Mouse (Mus musculus): Measurements from ENCODE around the gene Tbx1.

Tbx1 gene

GRCm38 (mm10) chr16:18588738-18589055 is 1.8 kb downstream of the Tbx1 start:
- CTCF ChIA-PET = interaction anchor here (0.7 kb wide), 1 partner anchor 286 kb away, joined by 3 read pairs; no protein-coding TSS in a partner anchor

- CTCF ChIA-PET = interaction anchor here (0.7 kb wide), 1 partner anchor 286 kb away, joined by 3 read pairs; no protein-coding TSS in a partner anchor
Observed at GRCm38 (mm10) chr16:18587847-18588737, 2.4 kb downstream of the Tbx1 start.

- CTCF ChIA-PET = no interaction called here
Observed at GRCm38 (mm10) chr16:18586906-18587546, 3.4 kb downstream of the Tbx1 start.

- CTCF ChIA-PET = no interaction called here
Observed at GRCm38 (mm10) chr16:18586076-18586905, 4.2 kb downstream of the Tbx1 start.

GRCm38 (mm10) chr16:18585676-18586075 is 4.8 kb downstream of the Tbx1 start:
- CTCF ChIA-PET = no interaction called here

GRCm38 (mm10) chr16:18584901-18585510 is 5.5 kb downstream of the Tbx1 start:
- CTCF ChIA-PET = no interaction called here

- CTCF ChIA-PET = interaction anchor here (0.5 kb wide), 1 partner anchor 108 kb away, joined by 3 read pairs; no protein-coding TSS in a partner anchor
Observed at GRCm38 (mm10) chr16:18583673-18584357, 6.7 kb downstream of the Tbx1 start.

GRCm38 (mm10) chr16:18583169-18583568 is 7.3 kb downstream of the Tbx1 start:
- CTCF ChIA-PET = no interaction called here

- CTCF ChIA-PET = no interaction called here
Observed at GRCm38 (mm10) chr16:18582426-18583148, 7.9 kb downstream of the Tbx1 start.

GRCm38 (mm10) chr16:18581623-18582205 is 8.8 kb downstream of the Tbx1 start:
- CTCF ChIA-PET = no interaction called here

- CTCF ChIA-PET = no interaction called here
Observed at GRCm38 (mm10) chr16:18581050-18581622, 9.3 kb downstream of the Tbx1 start.

- CTCF ChIA-PET = no interaction called here
Observed at GRCm38 (mm10) chr16:18580389-18580788, 10.1 kb downstream of the Tbx1 start.

- CTCF ChIA-PET = no interaction called here
Observed at GRCm38 (mm10) chr16:18577599-18578160, 12.8 kb downstream of the Tbx1 start.

GRCm38 (mm10) chr16:18577071-18577470 is 13.4 kb downstream of the Tbx1 start:
- CTCF ChIA-PET = interaction anchor here (0.6 kb wide), 1 partner anchor 1681 kb away, joined by 3 read pairs; no protein-coding TSS in a partner anchor

GRCm38 (mm10) chr16:18574196-18574595 is 16.3 kb downstream of the Tbx1 start:
- CTCF ChIA-PET = no interaction called here

- CTCF ChIA-PET = no interaction called here
Observed at GRCm38 (mm10) chr16:18568599-18568998, 21.9 kb downstream of the Tbx1 start.

GRCm38 (mm10) chr16:18564472-18564871 is 26.0 kb downstream of the Tbx1 start:
- CTCF ChIA-PET = no interaction called here

- CTCF ChIA-PET = no interaction called here
Observed at GRCm38 (mm10) chr16:18556461-18556860, 34.0 kb downstream of the Tbx1 start.

GRCm38 (mm10) chr16:18555235-18555935 is 35.1 kb downstream of the Tbx1 start:
- CTCF ChIA-PET = no interaction called here

Measured in spleen, embryonic (tissue).